Mouse (Mus musculus) left cerebral cortex, adult 8-10 months (tissue): Measurements from ENCODE around the gene Nipa2. TPM values are rescaled to one million over a fixed set of nuclear protein-coding genes. Genes with fewer than 3 reads are reported as not detected.

Experiments
- DNase-seq, 2 experiments: peaks; one replicate each; pipeline ENCODE4 v3.0.0; 2022; ENCODE audit warnings: low spot score in 2 of 2
- total RNA-seq, 4 experiments: library from RNA; stranded (reverse); gene quantifications; 2 replicates each; pipeline ENCODE4 v1.2.4; 2022

Nipa2 gene
- total RNA-seq: 10 to 100 TPM; 45.1 to 51.3 (median 48.6) TPM

GRCm38 (mm10) chr7:55962004-55962908 is at the start of gene Nipa2:
Nipa2 (minus strand) TSS chr7:55962476.
- peak; percentile 89 to 91 for DNase-seq

- no peak for DNase-seq
These were observed 48.7 kb upstream of the Nipa2 start for GRCm38 (mm10) chr7:56011018-56011333.

- no peak for DNase-seq
These were observed 48.2 kb upstream of the Nipa2 start for GRCm38 (mm10) chr7:56010318-56011017.

- no peak for DNase-seq
These were observed 36.7 kb upstream of the Nipa2 start for GRCm38 (mm10) chr7:55998997-55999396.

GRCm38 (mm10) chr7:55995013-55995412 is 32.7 kb upstream of the Nipa2 start:
- peak in 1 of 2 experiments; percentile 31 for DNase-seq

GRCm38 (mm10) chr7:55991858-55992257 is 29.6 kb upstream of the Nipa2 start:
- DNase-seq: no peak

GRCm38 (mm10) chr7:55991129-55991528 is 28.9 kb upstream of the Nipa2 start:
- DNase-seq: no peak

GRCm38 (mm10) chr7:55986526-55987214 is 24.4 kb upstream of the Nipa2 start:
- DNase-seq: peak in 1 of 2 experiments; percentile 59

- DNase-seq: no peak
These were observed 22.5 kb upstream of the Nipa2 start for GRCm38 (mm10) chr7:55984754-55985153.

GRCm38 (mm10) chr7:55983107-55983506 is 20.8 kb upstream of the Nipa2 start:
- no peak for DNase-seq

- DNase-seq: no peak
These were observed 19.9 kb upstream of the Nipa2 start for GRCm38 (mm10) chr7:55982010-55982700.

GRCm38 (mm10) chr7:55981511-55981910 is 19.2 kb upstream of the Nipa2 start:
- no peak for DNase-seq

GRCm38 (mm10) chr7:55974429-55974828 is 12.2 kb upstream of the Nipa2 start:
- DNase-seq: no peak

- DNase-seq: no peak
These were observed 7.1 kb upstream of the Nipa2 start for GRCm38 (mm10) chr7:55969415-55969814.

GRCm38 (mm10) chr7:55968258-55968901 is 6.1 kb upstream of the Nipa2 start:
- no peak for DNase-seq

- DNase-seq: no peak
These were observed 4.7 kb upstream of the Nipa2 start for GRCm38 (mm10) chr7:55966866-55967460.

GRCm38 (mm10) chr7:55960506-55960905 is 1.8 kb downstream of the Nipa2 start:
- no peak for DNase-seq

- DNase-seq: no peak
These were observed 2.5 kb downstream of the Nipa2 start for GRCm38 (mm10) chr7:55959801-55960200.

- DNase-seq: no peak
These were observed 4.4 kb downstream of the Nipa2 start for GRCm38 (mm10) chr7:55957916-55958315.

- DNase-seq: no peak
These were observed 5.1 kb downstream of the Nipa2 start for GRCm38 (mm10) chr7:55957178-55957577.
